Mouse (Mus musculus) spleen, postnatal 10 days (tissue): ENCODE results near the gene Kdm6b.

ENCODE experiments used
- DNase-seq, 2 experiments: peaks; one replicate each; pipeline ENCODE4 v3.0.0; 2021 to 2022; ENCODE audit warnings: low spot score in 2 of 2

Kdm6b gene

DNA sequence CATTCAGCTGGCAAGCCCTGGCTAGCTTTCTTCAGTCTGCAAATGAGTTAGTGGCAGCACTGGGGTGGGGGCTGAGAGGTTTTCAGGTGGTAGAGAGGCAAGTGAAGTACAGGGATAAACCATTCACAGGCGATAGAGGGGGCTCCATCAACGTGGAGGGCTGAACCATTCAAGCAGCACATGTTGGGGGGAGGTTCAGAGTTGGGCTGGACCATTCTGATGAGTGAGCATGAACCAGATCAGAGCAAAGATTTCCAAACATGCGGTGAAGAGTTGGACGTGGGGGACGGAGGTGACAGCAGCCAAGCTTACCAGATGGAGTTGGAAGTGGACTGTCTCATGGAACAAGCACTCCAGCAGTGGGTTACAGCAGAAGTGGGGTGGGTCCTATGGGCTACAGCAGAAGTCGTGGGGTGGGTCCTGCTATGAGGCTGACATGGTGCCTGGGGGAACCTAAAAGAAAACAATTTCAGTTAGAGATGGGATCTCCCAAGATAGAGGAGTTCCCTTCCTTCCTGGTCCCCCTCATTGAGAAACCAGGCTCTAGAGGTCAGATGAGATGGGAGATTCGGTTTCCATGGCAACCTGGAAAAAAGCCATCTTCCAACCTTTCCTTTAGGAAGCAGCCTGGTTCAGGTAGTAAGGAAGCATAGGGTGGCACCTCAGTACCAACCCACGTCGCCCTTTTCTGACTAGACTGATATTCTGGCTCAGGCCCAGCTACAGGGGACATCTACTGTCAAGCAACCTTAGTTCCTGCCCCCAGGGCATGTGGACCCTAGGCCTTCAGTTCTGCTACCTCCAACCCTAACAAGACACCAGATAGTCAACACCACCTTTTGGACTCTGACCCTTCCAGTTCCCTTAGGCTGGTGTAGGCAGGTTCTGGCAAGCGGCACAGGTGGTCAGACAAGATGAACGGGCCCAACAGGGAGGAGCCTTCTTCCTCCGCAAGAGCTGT lies at the start of gene Kdm6b:
TSS of gene Kdm6b (minus strand) at position 455 of the 961 bp plus-strand sequence.
- DNase-seq: peak in 1 of 2 experiments; percentile 16

DNA sequence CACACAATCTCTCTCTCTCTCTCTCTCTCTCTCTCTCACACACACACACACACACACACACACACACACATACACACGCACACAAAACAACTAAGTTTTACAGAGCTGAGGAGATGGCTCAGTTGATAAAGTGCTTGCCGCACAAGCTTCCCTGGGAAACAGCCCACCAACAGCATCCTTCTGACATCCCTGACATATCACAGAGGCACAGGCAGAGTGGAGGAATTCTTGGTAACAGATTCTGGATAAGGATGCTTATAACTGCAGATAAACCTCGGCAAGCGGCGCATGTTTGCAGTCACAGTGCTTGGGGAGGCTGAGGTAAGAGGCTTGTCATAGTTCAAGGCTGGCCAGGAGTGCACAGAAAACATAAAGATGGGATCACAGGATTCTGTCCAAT lies 48.1 kb upstream of the Kdm6b start:
- DNase-seq: no peak

DNA sequence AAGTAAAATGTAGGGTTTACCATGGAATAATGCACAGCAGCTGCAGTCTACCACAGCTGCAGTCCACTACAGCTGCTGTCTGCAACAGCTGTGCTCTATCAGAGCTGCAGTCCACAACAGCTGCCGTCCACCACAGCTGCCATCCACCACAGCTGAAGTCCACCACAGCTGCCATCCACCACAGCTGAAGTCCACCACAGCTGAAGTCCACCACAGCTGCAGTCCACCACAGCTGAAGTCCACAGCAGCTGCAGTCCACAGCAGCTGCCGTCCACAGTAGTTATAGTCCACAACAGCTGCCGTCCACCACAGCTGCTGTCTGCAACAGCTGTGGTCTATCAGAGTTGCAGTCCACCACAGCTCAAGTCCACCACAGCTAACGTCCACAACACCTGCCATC lies 46.4 kb upstream of the Kdm6b start:
- DNase-seq: no peak

- no peak for DNase-seq
Observed at GRCm38 (mm10) chr11:69457006-69457579, 43.6 kb upstream of the Kdm6b start.

DNA sequence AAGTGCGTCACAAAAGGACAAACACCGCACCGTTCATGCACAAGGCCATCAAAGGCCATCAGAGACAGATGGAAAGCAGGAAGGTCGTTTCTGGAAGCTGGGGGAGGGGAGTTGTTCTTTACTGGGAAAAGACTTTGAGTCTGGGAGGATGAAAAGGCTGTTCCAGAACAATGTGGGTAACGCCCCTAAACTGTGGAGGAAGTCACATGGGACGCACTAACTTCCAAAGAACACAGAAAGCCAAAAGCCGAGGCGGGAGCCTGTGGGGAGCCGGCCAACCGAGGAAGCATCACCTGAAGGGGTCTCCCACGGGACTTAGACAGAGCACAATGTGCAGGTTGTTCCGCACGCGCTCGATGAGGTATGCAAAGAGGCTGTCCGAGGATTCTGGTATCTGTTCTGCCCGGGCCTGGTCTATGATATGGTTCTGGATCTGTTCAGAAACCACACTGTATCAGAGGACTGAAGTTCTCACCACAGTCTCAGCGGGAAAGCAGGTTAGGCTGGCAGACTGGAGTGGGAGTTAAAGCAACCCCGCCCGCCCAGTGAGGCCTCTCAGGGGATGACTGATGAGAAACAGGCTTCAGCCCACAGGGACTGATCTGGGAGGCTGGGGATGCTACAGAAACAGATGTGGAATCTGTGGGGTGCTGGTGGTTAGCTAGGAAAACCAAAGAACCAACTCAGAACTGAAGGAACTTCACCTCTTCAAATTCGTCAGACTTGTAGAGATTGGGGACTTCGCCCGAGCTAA lies 38.8 kb upstream of the Kdm6b start:
- no peak for DNase-seq

DNA sequence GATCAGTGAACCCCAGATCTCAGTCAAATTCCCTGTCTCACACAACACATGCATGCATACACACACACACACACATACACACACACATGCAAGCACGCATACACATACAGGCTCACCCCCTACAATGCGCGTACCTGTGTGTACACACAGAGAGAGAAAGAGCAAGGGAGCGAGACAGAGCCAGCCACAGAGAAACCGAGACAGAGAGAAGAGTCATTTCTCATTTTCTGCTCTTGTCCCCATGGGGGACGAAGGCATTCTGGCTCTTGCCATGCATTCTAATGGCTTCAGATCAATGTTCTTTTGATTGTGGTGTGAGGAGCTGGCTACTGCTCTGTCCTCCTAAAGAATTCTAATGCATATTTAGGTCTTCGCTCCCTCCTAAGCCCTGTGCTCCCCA lies 33.8 kb upstream of the Kdm6b start:
- no peak for DNase-seq

DNA sequence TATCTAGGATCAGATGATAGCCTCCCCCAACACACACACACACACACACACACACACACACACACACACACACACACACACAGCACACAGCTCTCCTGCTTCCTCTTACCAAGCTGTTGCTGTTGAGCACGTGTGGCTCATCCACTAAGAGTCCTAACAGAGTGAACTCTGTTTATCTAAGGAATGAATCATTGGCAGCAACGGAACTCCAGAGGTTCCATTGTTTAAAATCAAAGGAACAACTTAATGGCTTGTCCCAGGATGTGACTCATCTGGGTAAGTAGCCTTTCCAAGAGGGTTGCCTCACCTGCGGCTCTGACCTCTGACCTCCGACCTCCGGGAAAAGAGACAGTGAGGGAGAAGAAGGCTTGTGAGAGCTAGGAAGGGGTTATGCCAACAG lies 29.9 kb upstream of the Kdm6b start:
- no peak for DNase-seq

DNA sequence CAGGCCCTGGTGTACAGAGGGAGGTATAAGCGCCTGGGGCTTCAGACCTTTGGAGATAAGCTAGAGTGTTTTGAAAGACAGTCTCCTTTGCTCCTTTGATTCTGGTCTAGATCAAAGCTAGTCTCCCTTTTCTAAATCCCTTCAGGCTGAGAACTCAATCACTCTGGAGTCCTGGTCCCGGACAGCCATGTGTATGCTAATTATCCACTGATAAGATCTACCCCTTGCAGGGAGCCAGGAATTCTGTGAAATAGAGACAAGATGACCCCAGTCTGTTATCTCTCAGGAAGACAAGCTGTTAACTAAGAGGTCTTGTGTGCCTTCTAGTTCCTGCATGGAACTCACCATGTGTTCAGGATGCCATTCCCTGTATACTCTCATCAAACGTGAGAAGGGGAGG lies 23.8 kb upstream of the Kdm6b start:
- DNase-seq: no peak

DNA sequence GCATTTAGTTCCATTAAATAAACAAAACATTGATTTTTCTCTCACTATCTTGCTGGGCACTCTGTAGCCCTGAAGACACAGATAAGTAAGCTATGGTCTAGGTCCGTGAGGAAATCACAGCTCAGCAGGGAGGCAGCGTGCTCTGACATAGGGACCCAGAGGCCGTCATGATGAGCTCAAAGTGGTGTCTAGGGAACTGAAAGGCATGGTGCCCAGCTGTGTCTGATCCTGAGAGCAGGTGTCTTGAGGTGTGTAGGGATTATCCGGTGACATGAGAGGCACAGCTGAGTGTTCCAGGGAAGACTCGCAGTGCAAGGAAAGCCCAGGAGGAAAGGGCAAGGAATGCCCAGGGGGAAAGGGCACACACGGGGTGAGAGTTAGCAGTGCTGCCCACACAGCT lies 19.7 kb upstream of the Kdm6b start:
- DNase-seq: no peak

GRCm38 (mm10) chr11:69432640-69432982 lies 19.1 kb upstream of the Kdm6b start:
- DNase-seq: no peak

- DNase-seq: peak; percentile 12 to 71
Observed at GRCm38 (mm10) chr11:69431829-69432639, 18.6 kb upstream of the Kdm6b start.

- DNase-seq: no peak
Observed at GRCm38 (mm10) chr11:69430631-69431030, 17.2 kb upstream of the Kdm6b start.

DNA sequence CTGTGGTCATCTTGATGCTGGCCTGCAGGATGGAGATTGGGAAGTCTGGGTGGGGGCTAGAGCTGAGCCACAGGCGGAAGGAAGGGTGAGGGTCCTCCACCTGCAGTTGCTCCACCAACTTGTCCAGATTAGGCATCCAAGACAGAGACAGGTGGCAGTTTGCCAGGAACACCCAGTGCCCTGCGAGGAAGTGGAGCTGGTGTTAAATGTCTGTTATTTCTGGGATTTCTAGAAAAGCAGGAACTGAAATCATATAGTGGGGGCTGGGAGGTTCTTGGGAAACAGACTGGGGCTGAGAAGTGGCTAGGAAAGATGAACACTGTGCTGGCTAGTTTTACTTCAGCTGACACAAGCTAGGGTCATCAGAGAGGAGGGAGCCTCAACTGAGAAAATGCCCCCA lies 15.8 kb upstream of the Kdm6b start:
- DNase-seq: no peak

DNA sequence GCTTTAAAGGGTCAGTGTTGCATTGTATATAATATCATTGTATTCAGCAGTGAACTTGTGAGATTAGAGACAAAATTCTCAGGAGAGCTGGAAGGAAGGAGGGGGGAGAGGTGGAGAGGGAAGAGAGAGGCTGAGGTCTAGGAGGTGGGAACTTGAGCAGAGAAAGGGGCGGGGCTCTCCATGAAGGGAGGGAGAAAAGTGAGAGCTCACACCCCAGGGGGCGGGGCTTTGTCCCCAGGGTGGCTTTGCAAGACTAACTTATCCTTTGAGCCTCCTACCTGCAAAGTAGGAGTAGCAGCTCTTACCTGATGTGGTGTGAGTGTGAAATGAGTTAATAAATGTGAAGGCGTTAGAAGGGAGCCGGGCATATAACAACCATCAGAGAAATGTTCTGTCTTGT lies 15.3 kb upstream of the Kdm6b start:
- peak in 1 of 2 experiments; percentile 58 for DNase-seq

DNA sequence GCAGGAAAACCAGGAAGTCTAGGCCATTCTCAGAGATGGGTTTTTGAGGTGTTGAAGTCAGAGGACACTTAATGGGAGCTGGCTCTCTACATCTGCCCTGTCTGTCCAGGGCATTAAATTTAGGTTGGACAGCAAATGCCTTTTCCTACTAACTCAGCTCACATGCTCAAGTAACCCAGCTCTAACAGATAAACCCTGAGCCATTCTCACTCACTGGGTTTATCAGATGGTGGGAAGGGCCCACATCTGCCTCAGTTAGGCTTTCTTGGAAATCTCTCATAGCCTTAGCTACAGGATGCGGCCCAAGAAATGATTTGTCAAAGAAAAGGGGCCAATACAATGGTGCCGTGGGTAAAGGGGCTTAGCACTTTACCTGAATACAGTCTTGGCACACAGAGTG lies 12.8 kb upstream of the Kdm6b start:
- DNase-seq: no peak

- DNase-seq: no peak
Observed at GRCm38 (mm10) chr11:69423885-69424284, 10.4 kb upstream of the Kdm6b start.

- DNase-seq: no peak
Observed at GRCm38 (mm10) chr11:69422842-69423241, 9.4 kb upstream of the Kdm6b start.

GRCm38 (mm10) chr11:69421131-69421977 lies 7.9 kb upstream of the Kdm6b start:
- no peak for DNase-seq

- no peak for DNase-seq
Observed at GRCm38 (mm10) chr11:69420554-69421000, 7.1 kb upstream of the Kdm6b start.

- DNase-seq: peak; percentile 32 to 62
Observed at GRCm38 (mm10) chr11:69419813-69420553, 6.5 kb upstream of the Kdm6b start.
